Mouse (Mus musculus): ENCODE measurements at regions not wholly inside any gene's neighbourhood (a gene's known extent, or its start where the extent isn't known, plus 50 kb on each side); places are given as distances from the start of the nearest gene placed in this dataset.

DNA sequence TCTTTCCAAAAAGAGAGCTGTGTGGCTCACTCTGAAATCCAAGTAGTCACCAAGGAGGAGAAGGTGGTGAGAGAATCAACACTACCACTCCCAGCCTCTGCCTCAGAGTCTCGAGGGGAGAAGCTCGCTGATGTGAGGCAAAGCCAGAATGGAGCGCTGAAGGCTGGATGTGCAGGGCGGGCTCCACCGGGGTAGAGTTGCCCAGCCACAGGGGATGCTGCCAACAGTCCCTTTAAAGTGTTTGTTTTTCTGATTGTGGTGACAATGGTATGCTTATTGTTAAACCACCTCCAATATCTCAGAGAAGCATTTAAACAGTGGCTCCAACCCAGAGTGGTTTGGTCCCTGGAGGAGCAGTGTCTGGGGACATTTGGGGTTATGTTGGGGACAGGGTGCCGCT is 110.7 kb upstream of the Ptpn1 start:
- no peak for DNase-seq (ENCODE audit: low spot score)

DNA sequence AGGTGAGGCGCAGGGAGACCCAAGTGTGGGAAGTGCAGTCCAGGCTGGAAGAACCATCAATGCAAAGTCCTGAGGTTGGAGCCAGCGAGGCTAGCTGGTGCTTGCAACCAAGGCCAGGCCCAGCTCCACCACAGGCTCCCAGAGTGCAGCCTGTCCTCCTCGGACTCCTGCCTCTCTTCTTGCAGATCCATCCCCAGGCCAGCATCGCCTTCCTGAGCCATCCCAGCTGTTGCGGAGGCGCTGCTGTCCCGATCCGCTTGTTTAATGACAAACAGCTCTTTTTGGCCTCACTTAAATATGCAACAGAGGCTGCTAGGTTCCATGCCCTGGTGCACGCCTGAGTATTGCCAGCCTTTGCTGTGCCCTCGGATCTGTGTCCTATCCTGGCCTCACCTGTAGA is 113.1 kb upstream of the Ptpn1 start:
- DNase-seq (ENCODE audit: low spot score) = no peak

GRCm38 (mm10) chr2:167817030-167817429 is 114.8 kb upstream of the Ptpn1 start:
- no peak for DNase-seq (ENCODE audit: low spot score)

DNA sequence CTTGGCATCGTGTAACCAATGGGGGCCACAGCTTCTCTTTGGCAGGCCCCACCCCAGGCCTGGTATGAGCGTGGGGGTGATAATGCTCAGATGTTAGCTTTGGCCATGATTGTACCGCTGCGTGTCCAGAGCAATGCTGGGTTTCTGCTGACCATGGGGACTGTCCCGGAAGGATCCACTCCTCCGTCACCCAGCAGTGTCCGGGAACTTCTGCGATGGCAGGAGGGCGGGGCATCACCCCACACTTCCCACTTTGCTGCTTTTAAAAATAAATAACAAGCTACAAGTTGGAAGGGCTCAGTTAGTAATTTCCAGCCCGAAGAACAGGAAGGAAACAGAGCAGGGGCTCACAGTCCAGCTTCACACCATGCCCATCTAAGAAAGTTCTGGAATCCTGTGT is 116.7 kb upstream of the Ptpn1 start:
- no peak for DNase-seq (ENCODE audit: low spot score)

- no peak for DNase-seq (ENCODE audit: low spot score)
Observed at GRCm38 (mm10) chr2:167809256-167809655, 119.6 kb upstream of the Tmem189 start.

DNA sequence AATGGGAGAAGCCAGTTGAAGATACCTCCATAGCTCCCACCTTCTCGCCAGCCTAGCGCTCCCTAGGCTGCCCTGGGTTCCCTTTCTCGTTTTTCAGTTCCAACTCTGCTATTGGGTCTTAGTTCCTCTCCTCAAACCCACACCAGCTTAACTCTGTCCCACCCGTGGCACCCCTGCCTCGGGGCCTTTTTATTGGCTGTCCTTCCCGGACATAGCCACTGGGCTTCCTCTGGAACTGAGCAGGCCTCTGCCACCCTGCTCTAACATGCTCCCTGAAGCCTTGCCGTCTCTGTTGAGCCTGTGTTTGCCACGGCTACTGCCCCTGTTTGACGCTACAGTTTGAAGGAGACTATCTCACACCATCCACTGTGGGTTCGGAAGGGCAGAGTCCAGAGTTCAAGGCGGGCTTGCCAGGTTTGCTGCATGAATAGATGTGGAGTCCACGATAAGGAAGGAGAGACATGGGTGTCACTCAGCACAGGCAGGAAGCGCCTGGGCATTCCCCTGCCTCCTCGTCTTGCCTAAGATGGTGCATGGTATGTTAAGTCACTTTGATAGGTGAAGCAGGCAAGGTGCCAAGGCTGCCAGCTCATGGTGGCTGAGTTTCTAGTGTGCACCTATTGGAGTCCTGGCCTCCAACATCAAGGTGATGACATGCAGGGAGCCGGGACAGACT is 116.1 kb upstream of the Tmem189 start:
- DNase-seq (ENCODE audit: low spot score) = no peak

DNA sequence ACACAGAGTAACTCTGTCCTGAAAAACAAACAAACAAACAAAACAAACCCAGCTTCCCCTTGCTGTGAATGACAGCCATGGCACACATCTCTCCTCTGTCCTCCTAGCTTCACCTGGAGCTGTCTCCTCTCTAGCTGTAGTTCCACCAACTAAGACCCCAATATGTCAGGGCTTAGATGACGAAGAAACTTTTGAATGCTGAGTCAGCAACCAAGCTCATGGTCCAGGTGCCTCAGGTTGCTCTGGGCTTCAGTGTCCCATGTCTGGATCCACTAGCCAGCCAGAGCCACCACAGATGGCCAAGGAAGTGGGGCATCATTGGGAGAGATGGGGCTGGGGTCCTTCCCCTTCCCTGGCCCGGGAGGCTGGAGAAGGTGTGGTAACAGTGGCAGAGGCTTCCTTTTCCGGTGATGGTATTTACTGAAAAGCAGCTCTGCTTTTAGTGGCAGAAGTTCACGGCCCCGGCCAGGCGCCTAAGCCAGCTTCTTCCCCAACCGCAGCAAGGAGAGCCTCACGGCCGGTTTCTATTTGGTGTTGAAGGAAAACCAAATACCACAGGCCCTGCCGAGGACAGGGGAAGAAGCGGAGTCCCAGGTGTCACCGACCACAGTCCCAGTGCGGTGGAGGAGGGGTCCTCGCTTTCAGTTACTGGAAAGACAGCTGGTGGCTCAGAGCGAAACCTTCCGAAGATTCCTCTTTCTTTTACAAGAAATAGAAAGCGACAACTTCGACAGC is 115.0 kb upstream of the Tmem189 start:
- DNase-seq (ENCODE audit: low spot score) = peak; percentile 76

DNA sequence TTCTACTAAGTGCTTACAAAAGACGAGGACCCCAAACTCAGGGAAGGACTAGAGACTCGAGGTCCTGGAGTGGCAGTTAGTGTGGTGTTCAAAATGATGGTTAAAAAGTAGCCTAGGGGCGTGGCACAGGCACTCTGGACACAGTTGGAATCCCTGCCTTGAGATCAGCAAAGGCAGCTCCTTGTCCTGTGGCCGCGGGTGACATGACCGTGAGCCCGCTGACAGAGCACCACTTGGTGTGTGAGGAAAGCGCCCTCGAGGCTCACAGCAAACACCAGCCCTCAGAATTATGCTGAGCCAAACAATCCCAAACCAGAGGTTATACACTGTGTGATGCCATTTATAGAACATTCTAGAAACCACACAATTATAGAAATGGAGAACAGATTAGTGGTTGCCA is 112.9 kb upstream of the Tmem189 start:
- no peak for DNase-seq (ENCODE audit: low spot score)

- DNase-seq (ENCODE audit: low spot score) = no peak
Observed at GRCm38 (mm10) chr2:167801389-167801788, 111.8 kb upstream of the Tmem189 start.

- no peak for DNase-seq (ENCODE audit: low spot score)
Observed at GRCm38 (mm10) chr2:167800648-167801245, 111.1 kb upstream of the Tmem189 start.

DNA sequence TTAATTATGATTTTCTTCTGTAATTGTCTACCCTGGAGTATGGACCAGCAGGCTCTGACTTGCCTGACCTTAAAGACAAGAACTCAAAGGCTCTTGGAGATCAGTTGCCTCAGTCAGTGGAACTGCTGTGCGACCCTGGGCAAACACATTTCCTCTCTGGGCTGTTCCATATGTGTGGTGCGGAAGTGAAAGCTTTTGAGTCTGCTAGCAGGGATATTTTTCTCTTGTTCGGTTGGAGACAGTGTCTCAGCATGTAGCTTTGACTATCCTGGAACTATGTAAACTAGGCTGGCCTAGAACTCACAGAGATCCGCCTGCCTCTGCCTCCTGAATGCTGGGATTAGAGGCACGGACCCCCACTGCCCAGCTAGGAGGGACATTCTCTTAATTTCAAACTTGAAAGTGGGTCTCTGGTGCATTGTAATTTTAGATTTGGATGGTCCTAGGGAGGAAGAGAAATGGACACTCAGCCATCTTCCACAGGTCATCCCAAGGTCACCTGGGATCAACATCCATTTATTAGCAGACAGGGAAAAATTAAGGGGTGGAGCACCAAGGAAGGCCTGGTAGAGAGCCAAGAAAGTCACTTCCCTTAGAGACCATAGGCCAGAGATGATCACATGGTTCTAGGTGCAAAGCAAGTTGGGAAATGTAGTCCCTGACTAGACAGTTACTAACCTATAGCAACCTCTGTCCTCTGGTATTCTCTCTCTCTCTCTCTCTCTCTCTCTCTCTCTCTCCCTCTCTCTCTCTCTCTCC is 110.2 kb upstream of the Tmem189 start:
- peak; percentile 48 for DNase-seq (ENCODE audit: low spot score)

DNA sequence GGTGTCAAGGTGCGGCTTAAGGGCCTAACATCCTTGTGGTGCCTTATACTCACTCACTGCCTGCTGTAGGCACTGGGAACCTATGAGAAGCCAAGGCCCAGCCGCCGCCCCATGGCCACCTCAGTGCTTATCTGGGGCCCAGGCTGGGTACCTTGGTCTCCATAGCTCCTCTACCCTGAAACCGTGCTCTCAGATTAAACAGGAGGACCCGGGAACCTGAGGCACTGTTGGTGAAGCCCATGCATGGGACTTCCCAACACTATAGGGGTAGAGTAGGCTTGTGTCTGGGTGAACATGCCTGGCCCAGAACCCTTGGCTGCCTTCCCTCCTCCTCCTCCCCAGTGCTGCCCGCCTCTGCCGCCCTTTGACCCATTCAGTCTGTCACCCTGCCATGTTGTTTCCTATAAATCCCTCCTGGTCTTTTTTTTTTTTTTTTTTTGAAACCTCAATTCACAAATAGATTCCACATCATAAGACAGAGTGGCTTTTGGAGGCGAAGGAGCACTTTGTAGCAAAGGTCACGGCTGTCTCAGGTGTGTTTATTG is 109.4 kb upstream of the Tmem189 start:
- DNase-seq (ENCODE audit: low spot score) = no peak

DNA sequence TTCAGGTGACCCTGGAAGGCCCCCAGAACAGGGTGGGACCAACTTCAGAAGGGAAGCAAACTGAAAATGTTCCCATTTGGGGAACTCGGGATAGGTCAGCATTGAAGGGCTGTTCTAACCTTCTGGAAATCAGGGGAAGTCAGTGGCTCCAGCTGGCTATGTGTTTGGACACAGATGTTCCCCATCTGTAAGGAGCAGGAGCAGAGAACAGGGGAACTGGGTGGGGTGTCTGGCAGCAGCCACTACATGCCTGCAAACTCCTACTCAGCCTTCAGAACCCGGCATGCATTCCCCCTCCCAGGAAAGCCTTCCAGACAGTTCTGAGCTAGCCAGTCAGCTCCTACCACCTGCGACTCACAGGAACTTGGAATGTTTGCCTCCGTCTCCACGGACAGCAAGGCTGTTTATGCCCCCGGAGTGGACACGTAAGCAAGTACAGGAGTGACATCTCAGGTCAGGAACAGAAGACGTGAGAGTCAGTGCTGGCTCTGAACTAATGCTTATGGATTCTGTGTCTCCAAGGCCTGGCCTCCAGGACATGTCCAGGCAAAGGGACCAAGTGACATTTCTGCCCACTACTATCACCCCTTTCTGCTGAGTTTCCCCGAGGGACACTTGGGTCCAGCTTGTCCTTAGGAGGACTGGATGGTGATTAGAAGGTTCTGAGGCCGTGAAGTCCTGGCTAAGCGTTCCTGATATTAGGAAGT is 108.6 kb upstream of the Tmem189 start:
- no peak for DNase-seq (ENCODE audit: low spot score)

- no peak for DNase-seq (ENCODE audit: low spot score)
Observed at GRCm38 (mm10) chr2:167795491-167795890, 105.9 kb upstream of the Tmem189 start.

GRCm38 (mm10) chr2:167793916-167794315 is 104.3 kb upstream of the Tmem189 start:
- DNase-seq (ENCODE audit: low spot score) = no peak

DNA sequence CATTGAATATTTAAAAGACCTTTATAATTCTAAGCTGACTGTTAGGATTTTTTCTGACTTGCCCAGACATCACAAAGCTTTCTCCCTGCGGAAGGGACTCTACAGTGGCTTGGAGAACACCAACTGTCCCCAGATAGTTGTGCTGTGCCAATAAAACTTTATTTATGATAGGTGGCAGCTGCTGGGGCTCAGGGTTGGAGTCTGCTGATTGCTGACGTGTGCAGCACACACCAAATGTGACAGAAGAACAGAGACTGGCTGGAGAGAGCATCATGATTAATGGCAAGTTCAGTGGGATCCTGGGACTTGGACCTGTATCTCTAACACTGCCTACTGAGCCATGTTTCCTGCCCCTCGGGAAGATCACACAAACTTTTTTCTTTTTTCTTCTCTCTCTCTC is 103.1 kb upstream of the Tmem189 start:
- DNase-seq (ENCODE audit: low spot score) = no peak

GRCm38 (mm10) chr2:167792330-167792729 is 102.7 kb upstream of the Tmem189 start:
- no peak for DNase-seq (ENCODE audit: low spot score)

GRCm38 (mm10) chr2:167789471-167789923 is 99.9 kb upstream of the Tmem189 start:
- DNase-seq (ENCODE audit: low spot score) = no peak

- no peak for DNase-seq (ENCODE audit: low spot score)
Observed at GRCm38 (mm10) chr2:167786951-167787350, 97.3 kb upstream of the Tmem189 start.

DNA sequence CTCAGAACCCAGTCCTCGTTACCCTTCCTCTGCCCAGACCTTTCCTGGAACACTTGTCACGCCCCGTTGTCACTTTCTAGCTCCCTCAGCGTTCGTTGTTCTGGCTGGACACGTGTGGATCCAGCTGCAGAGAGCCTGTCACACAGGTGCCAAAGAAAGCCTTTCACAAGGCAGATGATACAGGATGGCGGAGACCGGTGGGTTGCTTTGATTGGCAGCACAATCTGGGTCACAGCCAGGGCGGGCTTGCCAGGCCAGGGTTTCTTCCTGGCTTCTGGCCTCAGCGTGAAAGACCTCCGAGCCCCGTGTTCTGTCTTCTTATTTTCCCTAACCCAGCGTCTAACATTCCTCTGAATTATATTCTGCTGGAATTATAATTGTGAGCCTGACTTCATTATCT is 94.7 kb upstream of the Tmem189 start:
- DNase-seq (ENCODE audit: low spot score) = peak; percentile 71

DNA sequence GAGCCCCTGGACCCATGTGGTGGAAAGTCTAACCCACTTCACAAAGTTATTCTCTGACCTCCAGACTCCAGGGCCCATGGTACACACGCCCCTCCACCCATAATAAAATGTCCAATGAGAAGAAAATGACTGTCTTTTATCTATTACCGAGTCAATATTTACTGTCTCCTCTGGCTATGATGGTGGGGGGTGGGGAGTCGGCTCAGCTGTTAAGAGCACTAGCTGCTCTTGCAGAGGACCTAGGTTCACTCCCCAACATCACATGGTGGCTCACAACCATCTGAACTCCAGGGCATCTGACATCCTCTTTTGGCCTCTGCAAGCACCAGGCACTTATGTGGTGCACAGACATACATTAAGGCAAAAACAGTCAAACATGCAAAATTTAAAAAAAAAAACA is 93.8 kb upstream of the Tmem189 start:
- no peak for DNase-seq (ENCODE audit: low spot score)

All from thymus, postnatal 0 days (tissue).